Mouse (Mus musculus) limb, embryonic 12.5 days (tissue): ENCODE data around the gene Csrp1. TPM values are rescaled to one million over a fixed set of nuclear protein-coding genes. Genes with fewer than 3 reads are reported as not detected.

Source experiments
- ATAC-seq: fragments of 200-750 bp; cut with Nextera tagmentation; 2 replicates; pipeline ENCODE4 v1.8.0; 2017; ENCODE audit warnings: low read depth, moderate TSS enrichment; ENCODE audit not compliant: insufficient number of reproducible peaks, insufficient read depth, low FRiP score, low TSS enrichment
- H3K27ac ChIP-seq: fragments of 300-500 bp; sonication (generic); 2 replicates; pipeline ENCODE4 v1.5.1; 2016; ENCODE audit warnings: mild to moderate bottlenecking, moderate library complexity
- H3K27me3 ChIP-seq: fragments of 300-500 bp; sonication (generic); 2 replicates; pipeline ENCODE4 v1.6.1; 2016; ENCODE audit warnings: mild to moderate bottlenecking, moderate library complexity
- H3K36me3 ChIP-seq: fragments of 300-500 bp; sonication (generic); 2 replicates; pipeline ENCODE4 v1.6.1; 2016; ENCODE audit warnings: mild to moderate bottlenecking, moderate library complexity
- H3K4me1 ChIP-seq: fragments of 300-500 bp; sonication (generic); replicated peaks from 2 replicates; pipeline ENCODE4 v1.6.1; 2016
- H3K4me2 ChIP-seq: fragments of 300-500 bp; sonication (generic); 2 replicates; pipeline ENCODE4 v1.6.1; 2016; ENCODE audit warnings: mild to moderate bottlenecking, moderate library complexity
- H3K4me3 ChIP-seq: fragments of 300-500 bp; sonication (generic); replicated peaks from 2 replicates; pipeline ENCODE4 v1.5.1; 2016; ENCODE audit warnings: mild to moderate bottlenecking
- H3K9ac ChIP-seq: fragments of 300-500 bp; sonication (generic); replicated peaks from 2 replicates; pipeline ENCODE4 v1.6.1; 2016; ENCODE audit warnings: mild to moderate bottlenecking, moderate library complexity
- H3K9me3 ChIP-seq: fragments of 300-500 bp; sonication (generic); 2 replicates; pipeline ENCODE4 v1.6.1; 2016; ENCODE audit warnings: mild to moderate bottlenecking, moderate library complexity
- WGBS: fragments of 180-500 bp; shearing (Covaris S2); methylation state at CpG from one replicate; pipeline ENCODE4 v1.1.7; 2016; 5-methylcytosine and 5-hydroxymethylcytosine counted together
- polyA plus RNA-seq: library from polyadenylated mRNA; unstranded; fragments of >200 nt; fragmentation: Nextera tagmentation; extraction: Ambion mirVana; gene quantifications from 2 replicates; pipeline ENCODE4 v1.2.1, GENCODE M21; 2016

The Csrp1 gene
- polyA plus RNA-seq, 1 experiment from 2014 or later: 63.6 TPM

GRCm38 (mm10) chr1:135681122-135681521 is 38.7 kb upstream of the Csrp1 start:
- 78% methylated on average over 8 of the region's 8 CpGs for WGBS
- Histone ChIP-seq H3K9me3 (no peaks in the 10 kb centered on the region), H3K9ac (no peak overlapping the region)

GRCm38 (mm10) chr1:135684895-135685294 is 35.0 kb upstream of the Csrp1 start:
- no peak overlapping the region for H3K4me3 ChIP-seq
- 61% methylated on average over 4 of the region's 4 CpGs for WGBS
- H3K27me3 ChIP-seq: peaks cover 19% of the 10 kb centered on the region
- no peaks in the 10 kb centered on the region for H3K36me3 ChIP-seq
- no peaks in the 10 kb centered on the region for H3K9me3 ChIP-seq
- H3K4me1 ChIP-seq: peaks cover 28% of the 10 kb centered on the region
- ATAC-seq: no peak
- no peak overlapping the region for H3K4me2 ChIP-seq
- H3K9ac ChIP-seq: no peak overlapping the region
- no peak overlapping the region for H3K27ac ChIP-seq

More at GRCm38 (mm10) chr1:135681122-135681521, 38.7 kb upstream of the Csrp1 start:
- Histone ChIP-seq H3K27me3 (peaks cover 8% of the 10 kb centered on the region), H3K27ac (no peak overlapping the region), H3K4me3 (no peak overlapping the region), H3K4me1 (peaks cover 9% of the 10 kb centered on the region), H3K4me2 (no peak overlapping the region), H3K36me3 (no peaks in the 10 kb centered on the region)
- no peak for ATAC-seq

- Histone ChIP-seq H3K4me3 (no peak overlapping the region), H3K4me1 (peaks cover 28% of the 10 kb centered on the region), H3K27me3 (peaks cover 19% of the 10 kb centered on the region), H3K4me2 (no peak overlapping the region), H3K9ac (no peak overlapping the region), H3K27ac (no peak overlapping the region), H3K36me3 (no peaks in the 10 kb centered on the region), H3K9me3 (no peaks in the 10 kb centered on the region)
- 43% methylated on average over 6 of the region's 6 CpGs for WGBS
- ATAC-seq: no peak
These were observed 34.5 kb upstream of the Csrp1 start for GRCm38 (mm10) chr1:135685316-135685715.

- peak overlapping the region; percentile 74 for H3K4me3 ChIP-seq
- no peak overlapping the region for H3K27ac ChIP-seq
- H3K27me3 ChIP-seq: peaks cover 19% of the 10 kb centered on the region
- H3K36me3 ChIP-seq: no peaks in the 10 kb centered on the region
- peak overlapping the region; percentile 93 for H3K4me2 ChIP-seq
- H3K9me3 ChIP-seq: no peaks in the 10 kb centered on the region
- peak overlapping the region; percentile 90 for H3K9ac ChIP-seq
- peaks cover 28% of the 10 kb centered on the region for H3K4me1 ChIP-seq
- ATAC-seq: no peak
- under 1% methylated on average over 19 of the region's 19 CpGs for WGBS
These were observed 32.9 kb upstream of the Csrp1 start for GRCm38 (mm10) chr1:135686792-135687510.

- peak overlapping the region; percentile 93 for H3K4me2 ChIP-seq
- ATAC-seq: peak; percentile 81
- no peaks in the 10 kb centered on the region for H3K9me3 ChIP-seq
- peak overlapping the region; percentile 90 for H3K9ac ChIP-seq
- no peaks in the 10 kb centered on the region for H3K36me3 ChIP-seq
- under 1% methylated on average over 79 of the region's 81 CpGs for WGBS
- H3K27ac ChIP-seq: peak overlapping the region; percentile 86
- peaks cover 19% of the 10 kb centered on the region for H3K27me3 ChIP-seq
- H3K4me3 ChIP-seq: peak overlapping the region; percentile 74
- H3K4me1 ChIP-seq: peaks cover 28% of the 10 kb centered on the region
These were observed 31.9 kb upstream of the Csrp1 start for GRCm38 (mm10) chr1:135687771-135688492.

GRCm38 (mm10) chr1:135688686-135689085 is 31.2 kb upstream of the Csrp1 start:
- peaks cover 28% of the 10 kb centered on the region for H3K4me1 ChIP-seq
- WGBS: 8% methylated on average over 6 of the region's 6 CpGs
- H3K27ac ChIP-seq: peak overlapping the region; percentile 86
- peak overlapping the region; percentile 74 for H3K4me3 ChIP-seq
- no peaks in the 10 kb centered on the region for H3K9me3 ChIP-seq
- no peak for ATAC-seq
- H3K27me3 ChIP-seq: peaks cover 19% of the 10 kb centered on the region
- peak overlapping the region; percentile 93 for H3K4me2 ChIP-seq
- H3K9ac ChIP-seq: peak overlapping the region; percentile 90; the same call in 1 of the 2 replicates
- H3K36me3 ChIP-seq: no peaks in the 10 kb centered on the region

GRCm38 (mm10) chr1:135690784-135691416 is 29.0 kb upstream of the Csrp1 start:
- Histone ChIP-seq H3K36me3 (no peaks in the 10 kb centered on the region), H3K27ac (no peak overlapping the region), H3K9me3 (no peaks in the 10 kb centered on the region), H3K4me3 (no peak overlapping the region), H3K4me1 (peaks cover 21% of the 10 kb centered on the region), H3K27me3 (peaks cover 13% of the 10 kb centered on the region), H3K9ac (no peak overlapping the region), H3K4me2 (no peak overlapping the region)
- 86% methylated on average over 6 of the region's 6 CpGs for WGBS
- ATAC-seq: no peak

GRCm38 (mm10) chr1:135691417-135691815 is 28.4 kb upstream of the Csrp1 start:
- H3K4me2 ChIP-seq: no peak overlapping the region
- H3K4me3 ChIP-seq: no peak overlapping the region
- H3K36me3 ChIP-seq: no peaks in the 10 kb centered on the region
- ATAC-seq: no peak
- H3K9me3 ChIP-seq: peaks cover 1% of the 10 kb centered on the region; the same call in 1 of the 2 replicates
- no peak overlapping the region for H3K9ac ChIP-seq
- 53% methylated on average over 10 of the region's 10 CpGs for WGBS
- no peak overlapping the region for H3K27ac ChIP-seq
- H3K4me1 ChIP-seq: peaks cover 16% of the 10 kb centered on the region
- peaks cover 8% of the 10 kb centered on the region for H3K27me3 ChIP-seq

GRCm38 (mm10) chr1:135694181-135694580 is 25.7 kb upstream of the Csrp1 start:
- Histone ChIP-seq H3K9ac (no peak overlapping the region), H3K4me1 (peaks cover 19% of the 10 kb centered on the region), H3K27me3 (peaks cover 4% of the 10 kb centered on the region; the same call in 1 of the 2 replicates), H3K4me2 (no peak overlapping the region), H3K9me3 (peaks cover 6% of the 10 kb centered on the region; the same call in 1 of the 2 replicates), H3K4me3 (no peak overlapping the region), H3K27ac (no peak overlapping the region), H3K36me3 (no peaks in the 10 kb centered on the region)
- 78% methylated on average over 11 of the region's 11 CpGs for WGBS
- no peak for ATAC-seq

- 74% methylated on average over 4 of the region's 4 CpGs for WGBS
- peaks cover 26% of the 10 kb centered on the region for H3K4me1 ChIP-seq
- no peaks in the 10 kb centered on the region for H3K36me3 ChIP-seq
- peaks cover 6% of the 10 kb centered on the region; the same call in 1 of the 2 replicates for H3K9me3 ChIP-seq
- H3K9ac ChIP-seq: no peak overlapping the region
- no peak overlapping the region for H3K27ac ChIP-seq
- H3K4me2 ChIP-seq: no peak overlapping the region
- H3K27me3 ChIP-seq: peaks cover 4% of the 10 kb centered on the region; the same call in 1 of the 2 replicates
- ATAC-seq: no peak
- H3K4me3 ChIP-seq: no peak overlapping the region
These were observed 22.4 kb upstream of the Csrp1 start for GRCm38 (mm10) chr1:135697462-135697861.

GRCm38 (mm10) chr1:135698046-135698445 is 21.8 kb upstream of the Csrp1 start:
- peaks cover 26% of the 10 kb centered on the region for H3K4me1 ChIP-seq
- 27% methylated on average over 6 of the region's 6 CpGs for WGBS
- H3K4me3 ChIP-seq: no peak overlapping the region
- H3K27ac ChIP-seq: peak overlapping the region; percentile 54
- 0 out of 2 replicates have a peak, but pooled peaks have one; percentile 7 for ATAC-seq
- peaks cover 6% of the 10 kb centered on the region; the same call in 1 of the 2 replicates for H3K9me3 ChIP-seq
- H3K4me2 ChIP-seq: peak overlapping the region; percentile 67
- H3K36me3 ChIP-seq: no peaks in the 10 kb centered on the region
- peaks cover 4% of the 10 kb centered on the region; the same call in 1 of the 2 replicates for H3K27me3 ChIP-seq
- H3K9ac ChIP-seq: no peak overlapping the region
